10 mouse cellular contexts compared by ENCODE assay signal in genomic region chr7:114294698-114295097, GRCm38 (mm10). TPM values are rescaled to one million over a fixed set of nuclear protein-coding genes. Genes with fewer than 3 reads are reported as not detected.
DNase-seq lines count a peak whose midpoint lies in the region; ATAC-seq and TF ChIP-seq lines count a peak whose summit lies in the region.
"Had no signal": no experiment of that assay in that cellular context is flagged by ENCODE, and none has a peak within 500 bp of the region (broad histone marks: within the 10 kb centered on the region; RNA-seq: fewer than 3 reads in every experiment).

No protein-coding gene starts in this region.

- H3K4me1 ChIP-seq in kidney, postnatal 0 days (replicated peaks; ENCODE audit: insufficient read depth, low read length) = 0 out of 2 replicates have a peak, but pooled peaks cover 10% of the 10 kb centered on the region
- peaks cover 29% of the 10 kb centered on the region for H3K4me1 ChIP-seq in kidney, embryonic 16.5 days (ENCODE audit: insufficient read depth, low read length)

- no peak overlapping the region for H3K27ac ChIP-seq in kidney, postnatal 0 days
- no peak overlapping the region for H3K27ac ChIP-seq in kidney, embryonic 16.5 days (ENCODE audit: low read length)
- H3K27ac ChIP-seq: embryonic facial prominence, embryonic 15.5 days had no signal

- H3K4me3 ChIP-seq in kidney, postnatal 0 days (replicated peaks; ENCODE audit: low read depth, low read length) = no peak overlapping the region
- H3K4me3 ChIP-seq in kidney, embryonic 16.5 days (ENCODE audit: low read length) = no peak overlapping the region
- H3K4me3 ChIP-seq: embryonic facial prominence, embryonic 15.5 days had no signal

- 90% methylated on average over 5 of the region's 5 CpGs for WGBS in kidney, postnatal 0 days
- 83% methylated on average over 5 of the region's 5 CpGs for WGBS in kidney, embryonic 16.5 days

- no peaks in the 10 kb centered on the region for H3K36me3 ChIP-seq in kidney, postnatal 0 days (ENCODE audit: insufficient read depth, low read length)
- H3K36me3 ChIP-seq in kidney, embryonic 16.5 days (ENCODE audit: insufficient read depth, low read length) = no peaks in the 10 kb centered on the region
- H3K36me3 ChIP-seq: embryonic facial prominence, embryonic 15.5 days had no signal

- no peaks in the 10 kb centered on the region for H3K9me3 ChIP-seq in kidney, postnatal 0 days (replicated peaks; ENCODE audit: low read length)
- H3K9me3 ChIP-seq in kidney, embryonic 16.5 days (ENCODE audit: low read length) = no peaks in the 10 kb centered on the region
- H3K9me3 ChIP-seq: embryonic facial prominence, embryonic 15.5 days had no signal

- ATAC-seq in CD4-positive, CD25-positive, alpha-beta regulatory T cell, adult 4 months = no peak
- no peak for ATAC-seq in kidney, postnatal 0 days (replicated peaks; ENCODE audit: low FRiP score, low read depth)
- ATAC-seq in kidney, embryonic 16.5 days (ENCODE audit: low FRiP score, low TSS enrichment) = no peak
- no peak for ATAC-seq in inflammation-experienced regulatory T-cells, adult 6 months

- peak; percentile 32 for DNase-seq in CD4-positive, CD25-positive, alpha-beta regulatory T cell, adult 2 months (ENCODE audit: low read depth, low spot score)
- DNase-seq in kidney, postnatal 0 days (ENCODE audit: low spot score) = no peak
- DNase-seq in thymus, postnatal 14 days = peak; percentile 40
- no peak for DNase-seq in thymus, postnatal 0 days (ENCODE audit: low spot score)
- DNase-seq in layer of hippocampus, postnatal 14 days (ENCODE audit: low spot score in 2 of 2) = no peak
- DNase-seq: heart, postnatal 10 days had no signal

- no peak overlapping the region for H3K4me2 ChIP-seq in kidney, postnatal 0 days (ENCODE audit: low read length)
- no peak overlapping the region for H3K4me2 ChIP-seq in kidney, embryonic 16.5 days (replicated peaks; ENCODE audit: low read depth, low read length)
- H3K4me2 ChIP-seq: embryonic facial prominence, embryonic 15.5 days had no signal

- TF ChIP-seq CTCF in kidney, postnatal 0 days (IDR thresholded peaks at IDR 0.05; ENCODE audit: low read depth) = peak; percentile 43

- no peak overlapping the region for H3K9ac ChIP-seq in kidney, postnatal 0 days (ENCODE audit: low read depth, low read length)
- H3K9ac ChIP-seq in kidney, embryonic 16.5 days (replicated peaks; ENCODE audit: low read length) = no peak overlapping the region
- H3K9ac ChIP-seq: embryonic facial prominence, embryonic 15.5 days had no signal

- no peaks in the 10 kb centered on the region for H3K27me3 ChIP-seq in kidney, postnatal 0 days (ENCODE audit: insufficient read depth, low read length)
- H3K27me3 ChIP-seq in kidney, embryonic 16.5 days (ENCODE audit: insufficient read depth, low read length) = no peaks in the 10 kb centered on the region
- H3K27me3 ChIP-seq: embryonic facial prominence, embryonic 15.5 days had no signal

RNA-seq across cellular contexts. Expression of gene Psma1, which starts 18.8 kb away (rescaled TPM):
- polyA plus RNA-seq in CD4-positive, CD25-positive, alpha-beta regulatory T cell, adult 4 months (2017; shearing (Covaris generic)) = 100 to 1,000 TPM; 218 to 222 TPM
- 387 and 389 TPM in 2 replicates for polyA plus RNA-seq in kidney, postnatal 0 days (2015; fragmentation: Nextera tagmentation; extraction: Ambion mirVana)
- 425 and 430 TPM in 2 replicates for polyA plus RNA-seq in kidney, embryonic 16.5 days (2015; fragmentation: Nextera tagmentation; extraction: Ambion mirVana)
- polyA plus RNA-seq in thymus, postnatal 0 days (2015; fragmentation: Nextera tagmentation; extraction: Ambion mirVana) = 459 and 475 TPM in 2 replicates
- 100 to 1,000 TPM; 227 to 338 (median 255) TPM for polyA plus RNA-seq in inflammation-experienced regulatory T-cells, adult 6 months (2017; shearing (Covaris generic))
- 100 to 1,000 TPM; 120 to 127 TPM for total RNA-seq in layer of hippocampus, postnatal 14 days (2021)

RNA-seq across cellular contexts. Expression of gene Copb1, which starts 40.2 kb away (rescaled TPM):
- 100 to 1,000 TPM; 108 to 135 TPM for polyA plus RNA-seq in CD4-positive, CD25-positive, alpha-beta regulatory T cell, adult 4 months (2017; shearing (Covaris generic))
- 116 and 119 TPM in 2 replicates for polyA plus RNA-seq in kidney, postnatal 0 days (2015; fragmentation: Nextera tagmentation; extraction: Ambion mirVana)
- polyA plus RNA-seq in kidney, embryonic 16.5 days (2015; fragmentation: Nextera tagmentation; extraction: Ambion mirVana) = 134 and 140 TPM in 2 replicates
- 93.8 and 98.9 TPM in 2 replicates for polyA plus RNA-seq in thymus, postnatal 0 days (2015; fragmentation: Nextera tagmentation; extraction: Ambion mirVana)
- polyA plus RNA-seq in inflammation-experienced regulatory T-cells, adult 6 months (2017; shearing (Covaris generic)) = 100 to 1,000 TPM; 114 to 150 (median 118) TPM
- total RNA-seq in layer of hippocampus, postnatal 14 days (2021) = 10 to 100 TPM; 59.6 to 64.4 TPM

Comparison
In these comparisons a context has a peak if more than half of its experiments do, and no peak if none do; other contexts are left out.
1. DNase-seq: peak in CD4-positive, CD25-positive, alpha-beta regulatory T cell, adult 2 months (single experiment) and thymus, postnatal 14 days (single experiment); none in kidney, postnatal 0 days (single experiment), thymus, postnatal 0 days (single experiment) and layer of hippocampus, postnatal 14 days (0 of 2).